Mouse (Mus musculus) myocyte (in vitro differentiated cells): ENCODE measurements at regions not wholly inside any gene's neighbourhood (a gene's known extent, or its start where the extent isn't known, plus 50 kb on each side); places are given as distances from the start of the nearest gene placed in this dataset.

ENCODE experiments used
- H3K27me3 ChIP-seq: one replicate; pipeline ENCODE4 v1.6.1; 2011; ENCODE audit not compliant: control insufficient read depth, insufficient read depth, insufficient read length
- H3K36me3 ChIP-seq: one replicate; pipeline ENCODE4 v1.6.1; 2011; ENCODE audit not compliant: control insufficient read depth, insufficient read depth
- H3K4me2 ChIP-seq: one replicate; pipeline ENCODE4 v1.6.1; 2011; ENCODE audit warnings: low read depth, control low read depth
- H3K4me3 ChIP-seq: one replicate; pipeline ENCODE4 v1.5.1; 2011; ENCODE audit warnings: mild to moderate bottlenecking, control low read depth, moderate library complexity
- H3K79me2 ChIP-seq: one replicate; pipeline ENCODE4 v1.6.1; 2011; ENCODE audit not compliant: control insufficient read depth, insufficient read depth
- H3ac ChIP-seq: one replicate; pipeline ENCODE4 v1.6.1; 2011; ENCODE audit not compliant: control insufficient read depth, insufficient read length
- CEBPB ChIP-seq: IDR thresholded peaks from 2 replicates; pipeline ENCODE4 v1.6.1; 2011; ENCODE audit warnings: mild to moderate bottlenecking, moderate library complexity; ENCODE audit not compliant: poor library complexity, insufficient read depth, severe bottlenecking
- E2F4 ChIP-seq: IDR thresholded peaks from one replicate; pipeline ENCODE4 v1.6.1; 2011; ENCODE audit warnings: mild to moderate bottlenecking, control low read depth, moderate library complexity; ENCODE audit not compliant: insufficient read depth
- MAX ChIP-seq: IDR thresholded peaks from one replicate; pipeline ENCODE4 v1.6.1; 2011; ENCODE audit warnings: low read depth, mild to moderate bottlenecking, control low read depth
- MYOD1 ChIP-seq, 3 experiments: IDR thresholded peaks; one replicate each; pipeline ENCODE4 v1.6.1; 2011; ENCODE audit warnings: control low read depth in 2 of 3, low read depth in 2 of 3, mild to moderate bottlenecking in 2 of 3, moderate library complexity in 1 of 3; ENCODE audit not compliant: insufficient read length in 2 of 3, control insufficient read depth in 1 of 3
- MYOG ChIP-seq, 3 experiments: IDR thresholded peaks; one replicate each; pipeline ENCODE4 v1.6.1; 2011; ENCODE audit warnings: control low read depth in 2 of 3, low read depth in 2 of 3, mild to moderate bottlenecking in 2 of 3; ENCODE audit not compliant: insufficient read length in 2 of 3, control insufficient read depth in 1 of 3, insufficient read depth in 1 of 3
- POLR2A ChIP-seq: IDR thresholded peaks from one replicate; pipeline ENCODE4 v1.6.1; 2011; ENCODE audit warnings: low read depth, mild to moderate bottlenecking, control low read depth, moderate library complexity; ENCODE audit not compliant: insufficient read length
- POLR2AphosphoS2 ChIP-seq: IDR thresholded peaks from one replicate; pipeline ENCODE4 v1.6.1; 2011; ENCODE audit warnings: low read depth, control low read depth; ENCODE audit not compliant: insufficient read length
- REST ChIP-seq: IDR thresholded peaks from one replicate; pipeline ENCODE4 v1.6.1; 2011; ENCODE audit warnings: mild to moderate bottlenecking, control low read depth, moderate library complexity; ENCODE audit not compliant: insufficient read depth, insufficient read length
- SRF ChIP-seq: IDR thresholded peaks from one replicate; pipeline ENCODE4 v1.6.1; 2011; ENCODE audit warnings: low read depth; ENCODE audit not compliant: control insufficient read depth, insufficient read length
- TCF12 ChIP-seq: IDR thresholded peaks from one replicate; pipeline ENCODE4 v1.6.1; 2011; ENCODE audit warnings: mild to moderate bottlenecking, control low read depth; ENCODE audit not compliant: poor library complexity, insufficient read depth, severe bottlenecking
- TCF3 ChIP-seq: IDR thresholded peaks from one replicate; pipeline ENCODE4 v1.6.1; 2011; ENCODE audit warnings: low read depth, control low read depth; ENCODE audit not compliant: insufficient read length
- USF1 ChIP-seq: IDR thresholded peaks from one replicate; pipeline ENCODE4 v1.6.1; 2011; ENCODE audit warnings: low read depth, mild to moderate bottlenecking, control low read depth, moderate library complexity

DNA sequence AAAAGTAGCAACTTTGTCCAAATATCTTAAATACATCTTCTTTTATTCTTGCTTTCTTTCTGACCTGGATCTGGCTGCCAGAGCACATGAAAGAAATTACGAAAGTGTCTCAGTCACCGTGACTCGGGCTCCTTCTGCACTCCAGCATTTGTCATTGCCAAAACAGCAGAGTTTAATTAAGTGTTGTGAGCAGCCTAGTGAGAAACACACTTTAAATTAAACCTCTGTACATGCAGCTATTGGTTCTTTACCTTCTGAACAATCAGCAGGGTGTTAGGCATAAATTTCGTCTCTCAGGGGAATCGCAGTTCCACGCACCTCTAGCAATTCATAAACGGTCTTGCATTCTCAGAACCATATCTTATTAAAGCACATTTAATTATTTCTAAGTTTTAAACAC, 802.1 kb downstream of the Nr4a2 start:
- Histone ChIP-seq H3ac (no peak overlapping the region), H3K4me2 (no peak overlapping the region), H3K79me2 (no peaks in the 10 kb centered on the region), H3K4me3 (no peak overlapping the region), H3K27me3 (no peaks in the 10 kb centered on the region), H3K36me3 (no peaks in the 10 kb centered on the region)
- no peak for TF ChIP-seq TCF12
- no peak for TF ChIP-seq SRF
- TF ChIP-seq USF1: no peak
- no peak for TF ChIP-seq MYOG (IDR thresholded peaks at IDR 0.05; ENCODE audit: control insufficient read depth in 1 of 3, insufficient read depth in 1 of 3, insufficient read length in 2 of 3, low read depth in 2 of 3)
- no peak for TF ChIP-seq TCF3
- TF ChIP-seq POLR2AphosphoS2: no peak
- TF ChIP-seq MAX: no peak
- TF ChIP-seq E2F4: no peak
- no peak for TF ChIP-seq POLR2A
- no peak for TF ChIP-seq REST
- TF ChIP-seq CEBPB: no peak
- no peak for TF ChIP-seq MYOD1 (IDR thresholded peaks at IDR 0.05; ENCODE audit: control insufficient read depth in 1 of 3, insufficient read length in 2 of 3, low read depth in 2 of 3)

DNA sequence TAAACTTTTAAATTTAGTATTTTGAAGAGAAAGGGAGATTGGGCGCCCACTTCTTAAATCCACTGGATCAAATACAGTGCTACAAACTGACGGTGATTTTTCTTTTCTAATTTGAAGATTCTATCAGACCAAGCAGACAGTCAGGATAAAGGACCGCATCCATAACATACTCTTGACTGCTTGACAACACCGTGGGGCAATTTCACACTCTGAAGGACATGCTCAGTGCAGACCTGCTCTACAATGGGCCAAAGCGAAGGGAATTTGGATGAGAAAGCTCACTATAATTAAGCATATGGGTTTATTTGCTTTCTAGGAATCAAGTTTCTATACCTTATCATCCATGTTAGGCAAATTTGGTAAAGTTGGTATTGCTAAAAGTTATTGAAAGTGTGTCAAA, 801.3 kb downstream of the Nr4a2 start:
- H3K4me2 ChIP-seq: no peak overlapping the region
- no peak overlapping the region for H3K4me3 ChIP-seq
- no peak overlapping the region for H3ac ChIP-seq
- no peak for TF ChIP-seq MYOD1 (IDR thresholded peaks at IDR 0.05; ENCODE audit: control insufficient read depth in 1 of 3, insufficient read length in 2 of 3, low read depth in 2 of 3)
- no peak for TF ChIP-seq SRF
- TF ChIP-seq CEBPB: no peak
- TF ChIP-seq E2F4: no peak
- TF ChIP-seq TCF12: no peak
- TF ChIP-seq USF1: no peak
- TF ChIP-seq MAX: no peak
- no peak for TF ChIP-seq REST
- TF ChIP-seq POLR2AphosphoS2: no peak
- no peak for TF ChIP-seq MYOG (IDR thresholded peaks at IDR 0.05; ENCODE audit: control insufficient read depth in 1 of 3, insufficient read depth in 1 of 3, insufficient read length in 2 of 3, low read depth in 2 of 3)
- TF ChIP-seq POLR2A: no peak
- TF ChIP-seq TCF3: no peak
- H3K27me3 ChIP-seq: no peaks in the 10 kb centered on the region
- no peaks in the 10 kb centered on the region for H3K79me2 ChIP-seq
- H3K36me3 ChIP-seq: no peaks in the 10 kb centered on the region

DNA sequence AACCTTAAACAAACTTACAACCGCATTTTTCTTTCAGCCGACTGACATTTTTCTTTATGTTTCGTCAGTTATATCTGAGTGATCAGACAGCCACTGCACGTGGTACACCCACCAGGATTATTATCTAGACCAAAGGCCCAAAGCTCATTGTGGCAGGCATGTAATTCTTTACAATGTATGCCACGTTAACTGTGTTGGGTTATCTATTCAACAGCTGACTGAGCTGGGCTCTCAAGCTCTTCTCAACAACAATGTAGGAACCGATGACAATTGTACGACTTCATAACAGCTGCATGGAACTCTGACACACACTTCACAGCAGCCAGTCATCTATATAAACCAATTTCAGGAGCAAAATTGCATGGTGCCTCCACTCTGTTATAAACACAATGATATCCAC, 787.8 kb downstream of the Nr4a2 start:
- H3K4me2 ChIP-seq: no peak overlapping the region
- H3K79me2 ChIP-seq: no peaks in the 10 kb centered on the region
- H3ac ChIP-seq: no peak overlapping the region
- no peak overlapping the region for H3K4me3 ChIP-seq
- H3K36me3 ChIP-seq: no peaks in the 10 kb centered on the region
- H3K27me3 ChIP-seq: no peaks in the 10 kb centered on the region
- TF ChIP-seq REST (no peak), MYOD1 (IDR thresholded peaks at IDR 0.05; ENCODE audit: control insufficient read depth in 1 of 3, insufficient read length in 2 of 3, low read depth in 2 of 3) (no peak), MYOG (IDR thresholded peaks at IDR 0.05; ENCODE audit: control insufficient read depth in 1 of 3, insufficient read depth in 1 of 3, insufficient read length in 2 of 3, low read depth in 2 of 3) (no peak), TCF12 (no peak), MAX (no peak), TCF3 (no peak), POLR2A (no peak), SRF (no peak), E2F4 (no peak), POLR2AphosphoS2 (no peak), CEBPB (no peak), USF1 (no peak)

DNA sequence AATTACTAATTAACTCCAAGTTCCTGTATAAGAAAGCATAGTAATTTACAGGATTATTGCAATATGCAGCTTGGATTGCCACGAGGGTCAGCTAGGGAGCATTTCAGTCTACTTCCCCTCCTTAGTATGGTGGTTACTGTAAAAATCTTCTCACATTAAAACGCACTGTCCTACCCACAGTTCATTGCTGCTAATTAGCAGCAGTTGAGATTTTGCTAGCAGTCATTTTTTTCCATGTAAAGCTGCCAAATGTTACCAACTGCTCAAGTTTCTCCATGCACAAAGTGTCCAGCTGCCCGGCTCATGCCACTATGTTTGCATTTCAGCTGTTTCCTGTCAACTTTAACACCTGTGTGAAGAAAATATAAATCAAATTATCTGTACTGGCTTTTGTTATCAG, 759.7 kb downstream of the Nr4a2 start:
- no peaks in the 10 kb centered on the region for H3K27me3 ChIP-seq

More for the DNA sequence above, 759.7 kb downstream of the Nr4a2 start:
- H3ac ChIP-seq: no peak overlapping the region
- H3K4me3 ChIP-seq: no peak overlapping the region
- no peak overlapping the region for H3K4me2 ChIP-seq
- no peaks in the 10 kb centered on the region for H3K79me2 ChIP-seq
- no peak for TF ChIP-seq REST
- no peak for TF ChIP-seq MAX
- TF ChIP-seq POLR2A: no peak
- no peak for TF ChIP-seq SRF
- no peak for TF ChIP-seq E2F4
- no peak for TF ChIP-seq CEBPB
- TF ChIP-seq TCF3: no peak
- TF ChIP-seq TCF12: no peak
- no peak for TF ChIP-seq POLR2AphosphoS2
- no peak for TF ChIP-seq MYOD1 (IDR thresholded peaks at IDR 0.05; ENCODE audit: control insufficient read depth in 1 of 3, insufficient read length in 2 of 3, low read depth in 2 of 3)
- no peak for TF ChIP-seq USF1
- TF ChIP-seq MYOG (IDR thresholded peaks at IDR 0.05; ENCODE audit: control insufficient read depth in 1 of 3, insufficient read depth in 1 of 3, insufficient read length in 2 of 3, low read depth in 2 of 3): no peak
- no peaks in the 10 kb centered on the region for H3K36me3 ChIP-seq
